ENCODE assay signal across 18 mouse cellular contexts in the genomic region with DNA sequence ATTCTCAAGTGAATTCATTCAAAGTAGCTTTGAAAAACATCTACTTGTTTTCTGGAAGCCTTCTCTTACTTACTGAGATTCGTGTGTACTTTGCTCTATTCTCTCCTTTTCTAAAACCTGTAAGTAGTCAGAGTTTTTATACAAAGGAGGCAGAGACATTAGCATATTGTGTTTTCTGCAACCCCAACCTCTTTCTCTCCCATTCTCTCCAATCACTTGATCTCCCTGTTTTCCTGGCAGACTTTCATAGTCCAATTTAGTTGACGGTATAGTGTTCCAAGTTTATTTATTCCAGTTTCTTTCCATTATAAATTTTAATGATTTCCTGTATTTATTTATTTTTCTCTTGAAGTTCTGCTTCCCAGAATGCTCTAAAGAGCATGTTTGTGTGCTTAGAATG.
"Had no signal": no experiment of that assay in that cellular context is flagged by ENCODE, and none has a peak within 500 bp of the region (broad histone marks: within the 10 kb centered on the region; RNA-seq: fewer than 3 reads in every experiment).

No protein-coding gene starts in this region.

- H3K27me3 ChIP-seq: midbrain, embryonic 12.5 days; neural tube, embryonic 13.5 days; neural tube, embryonic 15.5 days had no signal

- H3K4me3 ChIP-seq: midbrain, embryonic 10.5 days; midbrain, embryonic 12.5 days; myocyte; neural tube, embryonic 13.5 days; neural tube, embryonic 15.5 days had no signal

- H3K36me3 ChIP-seq: midbrain, embryonic 10.5 days; midbrain, embryonic 12.5 days; neural tube, embryonic 13.5 days; neural tube, embryonic 15.5 days had no signal

- H3K4me1 ChIP-seq: midbrain, embryonic 10.5 days; midbrain, embryonic 12.5 days; neural tube, embryonic 13.5 days; neural tube, embryonic 15.5 days had no signal

- H3K4me2 ChIP-seq: lung, embryonic 14.5 days; midbrain, embryonic 12.5 days; neural tube, embryonic 13.5 days; neural tube, embryonic 15.5 days had no signal

- DNase-seq: lung, embryonic 14.5 days; lung, postnatal 10 days; lung, postnatal 4 days; midbrain, embryonic 14.5 days; retina, postnatal 1 day; right cerebral cortex, adult 18-20 months; right cerebral cortex, postnatal 25 days; right cerebral cortex, postnatal 4 days; spleen, adult 18-20 months; thymus, adult 18-20 months; thymus, postnatal 14 days; thymus, postnatal 36 days had no signal

- H3K27ac ChIP-seq: midbrain, embryonic 10.5 days; midbrain, embryonic 12.5 days; neural tube, embryonic 13.5 days; neural tube, embryonic 15.5 days had no signal

- H3K9ac ChIP-seq: lung, embryonic 14.5 days; midbrain, embryonic 12.5 days; neural tube, embryonic 13.5 days; neural tube, embryonic 15.5 days had no signal

- ATAC-seq: midbrain, embryonic 16.5 days had no signal

- H3K9me3 ChIP-seq: midbrain, embryonic 10.5 days; midbrain, embryonic 12.5 days; neural tube, embryonic 13.5 days; neural tube, embryonic 15.5 days had no signal
